Mouse (Mus musculus): ENCODE results near the gene Zg16.
"Not testable (repeated sequence)": the region's sequence is repeated elsewhere in the genome, so short reads cannot be mapped to it uniquely, and the experiment has no call there.

Gene Zg16

GRCm38 (mm10) chr7:127104560-127105332, 17.6 kb upstream of the Zg16 start:
- peak; percentile 47 to 68 for DNase-seq (ENCODE audit: low spot score in 2 of 2)

- DNase-seq (ENCODE audit: low spot score in 2 of 2) = no peak
Observed at GRCm38 (mm10) chr7:127103960-127104359, 16.8 kb upstream of the Zg16 start.

GRCm38 (mm10) chr7:127102148-127102547, 15.0 kb upstream of the Zg16 start:
- DNase-seq (ENCODE audit: low spot score in 2 of 2) = no peak

- no peak for DNase-seq (ENCODE audit: low spot score in 2 of 2)
Observed at GRCm38 (mm10) chr7:127101451-127102016, 14.4 kb upstream of the Zg16 start.

- no peak for DNase-seq (ENCODE audit: low spot score in 2 of 2)
Observed at GRCm38 (mm10) chr7:127099528-127099927, 12.4 kb upstream of the Zg16 start.

- no peak for DNase-seq (ENCODE audit: low spot score in 2 of 2)
Observed at GRCm38 (mm10) chr7:127098950-127099349, 11.8 kb upstream of the Zg16 start.

- DNase-seq (ENCODE audit: low spot score in 2 of 2) = no peak
Observed at GRCm38 (mm10) chr7:127098521-127098920, 11.4 kb upstream of the Zg16 start.

GRCm38 (mm10) chr7:127096456-127096855, 9.3 kb upstream of the Zg16 start:
- no peak for DNase-seq (ENCODE audit: low spot score in 2 of 2)

GRCm38 (mm10) chr7:127093914-127094313, 6.8 kb upstream of the Zg16 start:
- DNase-seq (ENCODE audit: low spot score in 2 of 2) = no peak

- DNase-seq (ENCODE audit: low spot score in 2 of 2) = peak in 1 of 2 experiments; percentile 44
Observed at GRCm38 (mm10) chr7:127091114-127091896, 4.2 kb upstream of the Zg16 start, which contains the start of gene AI467606. TSS of gene AI467606 (plus strand) at chr7:127091359.

- DNase-seq (ENCODE audit: low spot score in 2 of 2) = no peak
Observed at GRCm38 (mm10) chr7:127090154-127091113, 3.3 kb upstream of the Zg16 start.

- no peak for DNase-seq (ENCODE audit: low spot score in 2 of 2)
Observed at GRCm38 (mm10) chr7:127088901-127089845, 2.0 kb upstream of the Zg16 start.

- DNase-seq (ENCODE audit: low spot score in 2 of 2) = no peak
Observed at GRCm38 (mm10) chr7:127088083-127088482, 955 bp upstream of the Zg16 start.

- DNase-seq (ENCODE audit: low spot score in 2 of 2) = not testable (repeated sequence)
Observed at GRCm38 (mm10) chr7:127085751-127086150, 1.4 kb downstream of the Zg16 start.

GRCm38 (mm10) chr7:127084794-127085193, 2.3 kb downstream of the Zg16 start:
- DNase-seq (ENCODE audit: low spot score in 2 of 2) = no peak

- DNase-seq (ENCODE audit: low spot score in 2 of 2) = no peak
Observed at GRCm38 (mm10) chr7:127083689-127084088, 3.4 kb downstream of the Zg16 start.

- DNase-seq (ENCODE audit: low spot score in 2 of 2) = no peak
Observed at GRCm38 (mm10) chr7:127082995-127083394, 4.1 kb downstream of the Zg16 start.

- DNase-seq (ENCODE audit: low spot score in 2 of 2) = no peak
Observed at GRCm38 (mm10) chr7:127082271-127082670, 4.9 kb downstream of the Zg16 start.

GRCm38 (mm10) chr7:127080045-127080444, 7.1 kb downstream of the Zg16 start:
- DNase-seq (ENCODE audit: low spot score in 2 of 2) = no peak

GRCm38 (mm10) chr7:127077692-127078091, 9.4 kb downstream of the Zg16 start:
- no peak for DNase-seq (ENCODE audit: low spot score in 2 of 2)

All from frontal cortex, postnatal 10 days (tissue).